Mouse (Mus musculus) heart, embryonic 16.5 days (tissue): ENCODE results near the gene Gm3182. TPM values are rescaled to one million over a fixed set of nuclear protein-coding genes. Genes with fewer than 3 reads are reported as not detected.
A peak's percentile ranks its signal among the peaks of the same experiment; 100 is the strongest.
"Not testable (repeated sequence)": the region's sequence is repeated elsewhere in the genome, so short reads cannot be mapped to it uniquely, and the experiment has no call there.

Experiments used
- ATAC-seq: fragments of 200-750 bp; cut with Nextera tagmentation; replicated peaks from 2 replicates; pipeline ENCODE4 v1.8.0; 2017; ENCODE audit warnings: moderate number of reproducible peaks; ENCODE audit not compliant: insufficient read depth, low FRiP score; ENCODE audit errors: extremely low read depth
- H3K27ac ChIP-seq: fragments of 300-500 bp; sonication (generic); 2 replicates; pipeline ENCODE4 v1.5.1; 2014; ENCODE audit warnings: mild to moderate bottlenecking, low read length, control low read depth, moderate library complexity
- H3K27me3 ChIP-seq: fragments of 300-500 bp; sonication (generic); 2 replicates; pipeline ENCODE4 v1.6.1; 2014; ENCODE audit warnings: low read length, mixed read lengths; ENCODE audit not compliant: control insufficient read depth, insufficient read depth
- H3K36me3 ChIP-seq: fragments of 300-500 bp; sonication (generic); 2 replicates; pipeline ENCODE4 v1.6.1; 2014; ENCODE audit not compliant: control insufficient read depth, insufficient read depth
- H3K4me1 ChIP-seq: fragments of 300-500 bp; sonication (generic); 2 replicates; pipeline ENCODE4 v1.6.1; 2014; ENCODE audit warnings: low read length, mixed read lengths; ENCODE audit not compliant: control insufficient read depth, insufficient read depth
- H3K4me2 ChIP-seq: fragments of 300-500 bp; sonication (generic); 2 replicates; pipeline ENCODE4 v1.6.1; 2014; ENCODE audit warnings: low read depth, mild to moderate bottlenecking, control low read depth, low read length
- H3K4me3 ChIP-seq: fragments of 300-500 bp; sonication (generic); 2 replicates; pipeline ENCODE4 v1.5.1; 2014; ENCODE audit warnings: mild to moderate bottlenecking, control low read depth, low read length
- H3K9ac ChIP-seq: fragments of 300-500 bp; sonication (generic); 2 replicates; pipeline ENCODE4 v1.6.1; 2014; ENCODE audit warnings: low read length, control low read depth
- H3K9me3 ChIP-seq: fragments of 300-500 bp; sonication (generic); replicated peaks from 2 replicates; pipeline ENCODE4 v1.6.1; 2016; ENCODE audit warnings: low read length; ENCODE audit not compliant: control insufficient read depth
- WGBS: fragments of 180-500 bp; shearing (Covaris S2); extraction: QIAGEN DNeasy Blood & Tissue Kit; methylation state at CpG from one replicate; pipeline ENCODE4 v1.1.7; 2014; 5-methylcytosine and 5-hydroxymethylcytosine counted together
- polyA plus RNA-seq: library from polyadenylated mRNA; unstranded; fragments of >200 nt; fragmentation: Nextera tagmentation; extraction: Ambion mirVana; gene quantifications from 2 replicates; pipeline ENCODE4 v1.2.1, GENCODE M21; 2015

The Gm3182 gene
- 0.16 TPM in 1 of 2 replicates, not detected in the other for polyA plus RNA-seq

DNA sequence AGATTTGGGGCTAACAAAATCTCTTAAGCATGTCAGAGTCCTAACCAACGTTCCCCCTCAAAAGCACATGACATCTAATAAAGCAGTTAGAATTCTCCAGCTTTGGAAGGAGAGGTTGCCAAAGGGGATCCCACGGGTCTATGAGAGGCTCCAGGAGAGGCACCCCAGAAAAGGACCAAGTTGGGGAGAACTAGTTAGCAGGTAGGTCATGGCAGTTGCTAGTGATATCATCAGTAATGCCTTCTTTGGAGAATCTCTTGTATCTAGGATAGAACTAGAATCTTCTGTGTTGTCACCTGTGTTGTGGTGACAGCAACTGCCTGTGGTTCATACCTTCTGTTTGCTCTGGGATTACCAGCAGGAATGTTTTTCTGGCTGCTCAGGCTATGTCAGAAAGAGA, at the start of gene Gm3182:
Gene Gm3182 (plus strand): TSS at position 301 of the 400 bp plus-strand sequence.
- not testable (repeated sequence) for H3K27me3 ChIP-seq, H3K4me2 ChIP-seq, H3K4me1 ChIP-seq, H3K36me3 ChIP-seq, H3K4me3 ChIP-seq, H3K27ac ChIP-seq, H3K9ac ChIP-seq, H3K9me3 ChIP-seq, ATAC-seq
- no CpG with 5 or more reads among the region's 2 CpGs for WGBS

DNA sequence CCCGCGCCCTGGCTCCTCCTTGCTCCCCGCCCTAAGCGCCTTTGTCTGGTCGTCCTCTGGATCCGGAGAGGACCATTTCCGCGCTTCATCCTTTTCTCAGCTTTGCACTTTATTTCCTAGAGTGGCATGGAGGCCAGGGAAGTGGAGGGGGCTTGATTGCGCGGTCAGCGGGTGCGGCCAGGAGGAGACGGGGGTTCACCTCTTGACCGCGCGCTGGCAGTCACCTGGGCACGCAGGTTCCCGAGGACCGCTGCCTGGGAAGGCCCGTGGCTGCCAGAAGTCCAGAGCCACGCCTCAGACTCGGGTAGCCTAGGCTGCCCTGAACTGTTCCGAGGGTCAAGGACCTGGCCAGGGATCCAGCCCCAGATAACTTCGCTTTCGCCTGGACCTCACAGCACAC, 17.9 kb downstream of the Gm3182 start:
- H3K4me3 ChIP-seq = peak overlapping the region; percentile 21; the same call in 1 of the 2 replicates
- not testable (repeated sequence) for ATAC-seq, H3K27me3 ChIP-seq, H3K36me3 ChIP-seq, H3K9ac ChIP-seq, H3K9me3 ChIP-seq, H3K4me1 ChIP-seq, H3K27ac ChIP-seq
- H3K4me2 ChIP-seq = peak overlapping the region; percentile 49
- 3% methylated on average over 16 of the region's 25 CpGs for WGBS

Other genes with a start within 250 kb of the Gm3182 start
- not detected in 2 replicates for gene Gm3138, start 232.1 kb upstream of the Gm3182 start, polyA plus RNA-seq
- gene Gm3149, start 164.5 kb upstream of the Gm3182 start, polyA plus RNA-seq = not detected in 2 replicates
- 0.09 and 0.20 TPM in 2 replicates for gene 2610042L04Rik, start 147.0 kb upstream of the Gm3182 start, polyA plus RNA-seq
- gene Gm3159, start 84.2 kb upstream of the Gm3182 start, polyA plus RNA-seq = not detected in 2 replicates
- 0.27 and 0.37 TPM in 2 replicates for gene Gm3164, start 66.3 kb upstream of the Gm3182 start, polyA plus RNA-seq
- gene Gm3173, start 50.8 kb upstream of the Gm3182 start, polyA plus RNA-seq = not detected in 2 replicates
- gene Gm3047, start 73.7 kb downstream of the Gm3182 start, polyA plus RNA-seq = not detected in 2 replicates
- not detected in 2 replicates for gene Gm8159, start 150.6 kb downstream of the Gm3182 start, polyA plus RNA-seq
- gene Gm3239, start 182.4 kb downstream of the Gm3182 start, polyA plus RNA-seq = 0.21 and 0.56 TPM in 2 replicates
- not detected in 2 replicates for gene Gm7876, start 227.5 kb downstream of the Gm3182 start, polyA plus RNA-seq
- 0.38 and 0.46 TPM in 2 replicates for gene Gm3252, start 245.0 kb downstream of the Gm3182 start, polyA plus RNA-seq